Mouse (Mus musculus): Measurements from ENCODE around the gene Pak3.

Pak3 gene

DNA sequence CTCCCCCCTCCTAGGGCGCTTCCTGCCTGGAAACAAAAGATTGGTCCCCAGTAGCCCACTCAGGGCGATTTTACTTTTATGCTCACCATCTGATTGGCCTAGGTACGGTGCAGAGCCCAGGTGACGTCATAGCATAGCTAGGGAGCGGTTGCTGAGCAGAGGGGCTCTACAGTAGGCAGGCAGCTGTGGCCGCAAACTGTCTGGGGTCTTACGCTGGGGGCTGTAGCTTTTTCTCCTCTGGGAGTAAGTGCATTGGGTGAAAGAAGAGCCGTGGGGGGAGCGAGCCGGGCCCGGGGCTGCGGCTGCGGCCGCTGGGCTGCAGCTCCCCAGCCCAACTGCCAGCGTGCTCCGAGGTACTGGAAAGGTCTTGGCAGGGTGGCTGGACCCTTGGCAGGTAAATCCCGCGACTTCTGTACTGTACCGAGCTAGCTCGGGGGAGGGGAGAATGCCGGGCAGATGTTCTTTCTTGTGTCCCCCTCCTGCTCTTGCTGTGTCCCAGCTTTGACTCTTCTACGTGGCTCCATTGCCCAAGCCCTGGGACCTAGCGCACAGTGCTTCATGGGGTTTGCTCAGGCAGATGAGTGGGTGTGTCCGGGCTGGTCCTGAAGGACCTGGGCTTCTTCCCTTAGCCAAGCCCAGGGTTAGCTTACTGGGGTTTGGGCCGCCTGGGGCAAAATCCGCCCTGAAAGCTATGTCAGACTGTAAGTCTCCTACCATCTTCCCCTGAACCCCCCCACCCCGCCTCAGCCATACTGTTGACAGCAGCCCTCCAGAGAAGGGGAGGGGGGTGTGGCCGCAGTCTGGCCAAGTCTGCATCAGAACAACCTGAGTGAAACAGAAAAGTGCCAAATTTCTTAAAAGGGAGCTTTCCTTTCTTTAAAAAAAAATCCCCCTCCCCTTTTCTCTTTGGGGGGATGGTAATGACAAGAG lies 146.1 kb downstream of the Pak3 start:
- DNase-seq, result peak; percentile 30

DNA sequence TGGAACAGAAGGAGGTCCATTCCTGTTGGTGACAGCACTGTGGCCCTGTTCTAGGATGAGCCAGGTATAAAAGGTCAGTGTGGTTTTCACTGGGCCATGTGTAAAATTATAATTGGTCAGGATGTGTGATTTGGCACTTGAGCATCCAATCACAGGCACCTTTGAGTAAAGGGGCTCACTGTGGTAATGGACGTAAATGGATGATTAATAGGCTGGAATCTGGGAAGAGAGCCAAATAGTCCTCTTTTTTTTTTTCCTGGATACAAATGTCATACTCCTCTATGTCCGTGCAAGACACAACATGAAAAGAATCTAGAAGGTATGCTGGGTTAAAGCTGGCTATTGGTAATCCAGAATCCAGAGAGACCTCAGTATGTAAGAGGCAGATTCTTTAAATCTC lies 147.4 kb downstream of the Pak3 start:
- DNase-seq, result no peak

DNA sequence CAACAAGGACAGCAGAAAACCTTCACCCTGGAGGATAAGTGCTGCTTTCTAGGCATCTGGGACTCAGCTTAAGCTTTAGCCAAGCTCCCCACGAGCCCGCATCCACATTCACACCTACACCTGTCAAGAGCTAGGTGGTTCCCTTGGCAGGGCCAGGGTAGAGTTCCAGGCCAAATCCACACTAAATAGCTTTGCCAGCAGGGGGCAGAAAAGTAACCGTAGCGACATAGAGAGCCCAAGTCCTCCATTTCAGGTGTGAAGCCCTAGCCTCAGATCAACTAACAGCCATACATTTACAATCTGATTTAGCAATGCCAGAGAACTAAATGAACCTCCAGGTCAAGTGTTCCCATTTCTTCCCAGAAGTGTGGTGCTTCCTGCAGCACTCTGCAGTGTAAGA lies 148.6 kb downstream of the Pak3 start:
- DNase-seq, result no peak

DNA sequence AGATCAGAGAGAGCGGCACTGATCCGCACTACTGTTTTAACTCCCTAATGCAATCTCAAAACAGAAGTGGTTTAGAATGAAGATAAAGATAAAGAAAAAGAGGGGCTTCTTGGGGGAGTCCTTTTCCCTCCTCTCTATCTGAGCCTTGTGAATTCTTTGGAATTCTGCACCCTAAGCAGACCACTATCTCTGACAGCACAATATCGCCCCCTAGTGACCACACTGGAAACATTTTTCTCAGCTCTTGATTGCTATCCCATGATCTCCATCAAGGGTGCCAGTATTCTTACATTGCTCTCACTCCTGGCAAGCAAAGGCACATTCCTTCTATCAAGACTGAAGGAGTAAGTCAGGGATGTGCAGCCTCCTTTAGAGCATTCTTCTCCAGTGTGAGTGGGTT lies 149.9 kb downstream of the Pak3 start:
- peak; percentile 17 for DNase-seq

DNA sequence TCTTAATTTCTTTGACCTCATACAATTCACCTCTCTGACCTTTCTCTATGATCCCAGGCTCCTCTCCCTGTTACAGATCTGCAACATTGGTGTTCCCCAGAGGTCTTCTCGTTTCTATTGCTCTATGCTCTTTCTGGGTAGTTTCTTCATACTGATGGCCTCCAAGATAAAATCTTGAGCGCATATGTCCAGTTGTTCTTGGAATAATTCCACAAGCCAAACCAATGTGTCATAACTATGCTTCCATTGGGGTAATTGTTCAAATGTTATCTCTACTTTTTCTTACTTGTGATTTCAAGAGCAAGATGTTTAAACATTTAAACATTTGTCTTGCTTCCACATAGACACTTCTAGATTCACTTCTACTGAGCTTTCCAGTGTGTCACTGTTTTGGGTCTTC lies 160.2 kb downstream of the Pak3 start:
- no peak for DNase-seq

DNA sequence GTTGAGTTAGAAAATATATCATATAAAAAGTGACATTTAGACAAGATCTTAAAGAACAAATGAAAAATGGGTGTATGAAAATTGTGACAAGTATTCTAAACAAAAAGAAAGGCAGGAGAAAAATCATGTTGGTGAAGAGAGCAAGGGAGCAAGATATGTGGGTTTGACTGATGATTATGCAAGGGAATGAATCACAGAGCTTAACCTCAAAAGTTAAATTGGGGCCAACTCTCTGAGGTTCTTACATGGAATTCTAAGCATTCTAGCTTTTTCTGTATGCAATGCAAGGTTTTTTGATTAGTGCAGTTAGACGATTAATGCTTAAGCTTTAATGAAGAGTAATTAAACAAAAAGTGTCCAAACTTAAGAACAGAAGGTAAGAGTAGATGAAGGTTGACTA lies 203.9 kb downstream of the Pak3 start:
- DNase-seq, result no peak

DNA sequence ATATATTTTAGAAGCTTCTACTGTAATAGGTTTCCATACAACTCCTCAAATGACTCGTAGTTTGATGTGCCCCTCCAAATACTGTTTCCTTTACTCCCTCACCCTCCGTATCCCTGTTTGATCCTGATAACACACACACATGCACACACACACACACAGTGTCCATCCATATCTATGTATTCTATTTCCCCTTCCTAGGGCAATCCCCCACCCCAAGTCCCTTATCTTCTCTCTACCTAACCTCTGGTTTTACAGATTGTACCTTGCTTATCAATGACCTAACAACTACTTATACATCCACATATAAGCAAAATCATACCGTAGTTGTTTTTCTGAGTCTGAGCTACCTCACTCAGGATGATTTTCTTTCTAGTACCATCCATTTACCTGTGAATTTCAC lies 207.0 kb downstream of the Pak3 start:
- DNase-seq, result no peak

DNA sequence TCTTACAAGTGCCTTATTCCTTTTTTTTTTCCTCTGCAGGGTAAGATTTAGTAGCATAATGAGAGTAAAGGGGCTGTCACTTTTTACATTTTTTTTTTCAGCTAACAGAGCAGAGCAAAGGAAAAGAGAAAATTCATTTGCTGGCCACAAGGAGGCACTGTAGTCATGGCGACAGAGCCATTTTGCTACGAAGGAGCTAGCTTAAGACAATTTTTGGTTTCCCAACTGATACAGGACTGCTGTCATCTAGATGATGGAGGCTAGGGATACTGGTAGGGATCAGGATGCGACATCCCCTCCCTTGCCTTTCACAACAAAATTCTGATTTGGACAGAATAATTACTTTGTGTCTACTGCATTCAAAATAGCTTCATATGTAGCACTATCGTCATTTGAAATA lies 217.6 kb downstream of the Pak3 start:
- DNase-seq, result peak; percentile 0

DNA sequence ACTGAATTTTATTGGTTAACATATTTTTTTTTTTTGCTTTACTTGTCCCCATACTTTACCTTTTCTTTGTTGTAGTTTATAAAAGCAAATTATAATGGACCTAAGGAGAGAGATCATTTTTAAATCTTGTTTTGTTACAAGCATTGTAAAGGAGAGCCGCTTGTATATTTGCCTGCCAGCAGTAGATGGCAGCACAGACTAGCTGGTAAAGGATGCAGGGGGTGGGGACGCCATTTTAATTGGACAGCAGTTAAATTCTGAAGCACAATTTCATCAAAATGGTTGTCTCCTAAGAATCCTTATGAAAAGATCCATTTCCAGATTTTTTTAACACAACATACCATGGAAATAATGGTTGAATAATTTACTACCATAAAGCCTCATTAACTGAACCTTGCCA lies 220.8 kb downstream of the Pak3 start:
- DNase-seq, result peak; percentile 19

DNA sequence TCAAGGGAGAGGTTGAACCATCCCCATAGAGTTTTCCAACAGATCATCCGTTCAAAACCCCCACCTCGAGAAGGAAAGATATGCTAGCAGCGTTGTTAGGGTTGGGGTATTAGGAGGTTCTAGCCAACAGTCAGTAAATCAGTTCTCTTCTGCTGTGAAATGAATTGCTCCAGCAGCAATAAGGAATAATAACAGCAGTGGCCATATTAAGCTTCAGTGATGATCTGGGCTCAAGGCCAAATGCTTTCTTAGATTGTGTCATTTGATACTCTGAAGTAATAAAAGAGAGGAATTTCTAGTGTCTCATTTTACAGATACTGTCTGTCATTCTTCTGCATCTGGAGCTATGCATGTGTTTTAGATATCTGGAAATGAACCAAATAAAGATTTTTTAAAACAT lies 244.2 kb downstream of the Pak3 start:
- DNase-seq, result peak; percentile 5

DNA sequence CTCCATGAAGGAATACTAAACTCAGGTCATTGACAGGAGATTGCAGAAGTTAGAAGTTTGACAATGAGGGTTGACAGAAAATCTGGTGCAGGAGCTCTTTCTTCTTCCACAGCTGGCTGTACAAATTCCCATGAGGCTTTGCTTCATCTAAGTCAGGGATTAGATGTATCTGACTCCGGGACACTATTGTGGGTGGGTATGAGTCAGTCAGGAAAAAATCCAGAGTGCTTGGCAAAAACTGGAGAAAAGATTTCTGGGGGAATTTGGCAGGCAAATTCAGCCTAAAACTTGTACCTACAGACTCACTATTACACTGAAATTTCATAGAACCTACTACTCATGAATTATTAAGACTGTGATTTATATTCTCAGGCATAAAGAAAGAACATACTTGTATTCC lies 297.6 kb downstream of the Pak3 start:
- DNase-seq, result no peak

DNA sequence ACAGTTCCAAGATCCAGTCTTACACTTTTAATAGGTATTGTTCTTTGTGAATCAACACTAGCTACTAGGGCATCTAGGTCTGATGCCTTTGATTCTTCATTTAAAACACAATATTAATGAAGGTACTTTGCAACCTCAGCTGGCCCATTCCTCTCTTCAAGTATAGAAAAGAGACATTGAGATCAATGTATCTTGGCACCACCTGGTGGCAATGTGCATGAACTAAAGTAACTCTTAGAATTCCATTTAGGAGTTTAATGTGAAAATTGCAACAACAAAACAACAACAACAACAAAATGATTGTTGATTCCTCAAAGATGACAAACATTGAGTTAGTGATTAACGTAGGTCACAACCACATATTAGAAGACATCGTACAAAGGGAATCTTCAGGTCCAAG lies 300.6 kb downstream of the Pak3 start:
- DNase-seq, result no peak

DNA sequence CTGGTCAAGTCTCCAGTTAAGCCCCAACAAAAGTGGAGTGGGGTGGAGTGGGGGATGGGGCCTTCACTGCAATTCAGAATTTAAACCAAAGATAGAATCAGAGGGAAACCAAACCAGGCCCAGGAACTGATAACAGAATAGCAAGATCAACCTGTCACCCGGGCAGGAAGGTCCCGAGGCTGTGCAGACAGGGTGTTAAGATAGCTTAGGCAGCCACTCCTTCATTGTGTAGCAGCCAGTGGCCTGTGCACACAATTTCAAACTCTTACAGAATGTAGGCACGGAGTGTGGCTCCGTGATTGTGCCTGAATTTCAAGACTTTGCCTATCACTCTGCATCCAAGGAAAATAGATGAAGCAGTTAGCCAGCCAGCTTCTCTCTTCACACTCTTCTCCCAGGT lies 308.1 kb downstream of the Pak3 start:
- DNase-seq, result no peak

DNA sequence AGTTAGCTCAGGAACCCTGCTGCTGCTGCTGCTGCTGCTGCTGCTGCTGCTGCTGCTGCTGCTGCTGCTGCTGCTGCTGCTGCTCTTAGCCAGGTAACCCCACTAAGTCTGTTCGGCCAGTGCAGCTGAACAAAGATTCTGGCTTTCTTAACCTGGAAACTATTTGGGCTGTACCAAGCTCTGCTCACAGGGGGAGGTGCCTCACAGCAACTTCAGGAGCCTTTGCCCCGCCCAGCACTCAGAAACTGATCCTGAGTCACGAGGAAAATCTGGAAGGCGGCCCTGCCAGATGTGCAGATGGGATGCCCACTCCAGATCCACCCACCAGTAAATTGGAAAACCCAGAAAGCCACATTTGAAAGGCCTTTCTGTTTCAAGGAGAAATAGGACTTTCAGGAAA lies 308.8 kb downstream of the Pak3 start, which contains the start of gene Capn6:
TSS of gene Capn6 (minus strand) at position 203 of the 400 bp plus-strand sequence.
- peak; percentile 23 for DNase-seq

DNA sequence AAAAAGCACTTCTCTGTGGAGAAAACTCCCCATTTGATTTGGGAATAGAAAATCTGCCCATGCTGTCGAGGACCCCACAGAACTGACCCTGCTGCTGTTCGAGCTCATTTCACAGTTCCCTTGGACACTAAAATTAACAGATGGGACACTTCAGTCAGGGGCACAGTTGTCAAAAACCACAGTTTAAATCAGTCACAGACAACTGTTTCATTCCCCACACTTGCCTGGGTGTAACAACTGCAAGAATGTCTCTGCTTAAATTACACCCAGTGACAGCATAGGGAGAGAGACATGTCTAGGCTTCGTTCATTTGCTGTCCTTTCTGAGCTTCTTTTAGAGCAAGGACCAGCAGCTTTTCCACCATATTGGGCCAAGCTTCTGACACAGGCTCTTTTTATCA lies 328.2 kb downstream of the Pak3 start:
- DNase-seq, result no peak

Measured in kidney, postnatal 14 days (tissue).